Mouse (Mus musculus) embryonic facial prominence, embryonic 10.5 days (tissue): Measurements from ENCODE around the gene Mymk. TPM values are rescaled to one million over a fixed set of nuclear protein-coding genes. Genes with fewer than 3 reads are reported as not detected.

Experiments
- DNase-seq: peaks from one replicate; pipeline ENCODE4 v3.0.0-alpha.2; 2017; ENCODE audit warnings: low spot score
- H3K27ac ChIP-seq: fragments of 300-500 bp; sonication (generic); replicated peaks from 2 replicates; pipeline ENCODE4 v1.5.1; 2016; ENCODE audit warnings: mild to moderate bottlenecking
- H3K27me3 ChIP-seq: fragments of 300-500 bp; sonication (generic); replicated peaks from 2 replicates; pipeline ENCODE4 v1.6.1; 2016; ENCODE audit warnings: low read depth, mild to moderate bottlenecking; ENCODE audit not compliant: poor library complexity, severe bottlenecking
- H3K36me3 ChIP-seq: fragments of 300-500 bp; sonication (generic); replicated peaks from 2 replicates; pipeline ENCODE4 v1.6.1; 2016; ENCODE audit warnings: mild to moderate bottlenecking, moderate library complexity
- H3K4me1 ChIP-seq: fragments of 300-500 bp; sonication (generic); 2 replicates; pipeline ENCODE4 v1.6.1; 2016
- H3K4me3 ChIP-seq: fragments of 300-500 bp; sonication (generic); 2 replicates; pipeline ENCODE4 v1.5.1; 2016; ENCODE audit warnings: mild to moderate bottlenecking, moderate library complexity
- H3K9me3 ChIP-seq: fragments of 300-500 bp; sonication (generic); 2 replicates; pipeline ENCODE4 v1.6.1; 2016; ENCODE audit warnings: mild to moderate bottlenecking
- WGBS: fragments of 180-500 bp; shearing (Covaris S2); methylation state at CpG from one replicate; pipeline ENCODE4 v1.1.7; 2016; 5-methylcytosine and 5-hydroxymethylcytosine counted together
- polyA plus RNA-seq: library from polyadenylated mRNA; unstranded; fragments of >200 nt; fragmentation: Nextera tagmentation; extraction: Ambion mirVana; gene quantifications from 2 replicates; pipeline ENCODE4 v1.2.1, GENCODE M21; 2016

Gene Mymk
- polyA plus RNA-seq, 1 experiment from 2014 or later = 0.17 TPM

DNA sequence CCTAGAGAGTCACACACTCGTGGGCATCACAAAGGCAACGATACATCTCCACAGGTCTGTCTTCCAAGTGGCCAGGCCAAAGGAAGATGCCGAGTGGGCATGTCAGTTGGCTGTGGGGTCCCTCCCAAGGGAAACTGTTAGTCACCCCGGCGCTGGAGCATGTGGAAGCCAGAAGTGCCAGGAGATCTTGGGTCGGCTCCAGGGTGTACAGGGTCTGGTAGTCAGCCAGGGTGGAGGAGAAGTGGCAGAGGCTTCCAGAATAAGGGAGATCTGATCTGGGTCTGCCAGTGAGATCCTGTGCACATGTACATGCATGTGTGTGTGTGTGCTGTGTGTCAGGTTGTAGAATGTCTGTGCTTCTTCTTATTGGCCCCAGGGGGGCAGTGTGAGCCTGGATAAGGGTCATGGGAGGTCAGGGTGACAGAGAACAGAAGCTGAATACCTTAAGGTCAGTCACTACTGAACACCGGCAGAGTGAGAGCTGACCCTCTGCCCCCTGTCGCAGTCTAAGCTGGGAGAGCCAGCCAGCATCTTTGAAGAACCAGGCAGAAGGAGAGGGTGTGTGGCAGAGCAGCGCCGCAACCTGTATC, 5.8 kb upstream of the Mymk start:
- no peak for DNase-seq
- peaks cover 34% of the 10 kb centered on the region; the same call in 1 of the 2 replicates for H3K27me3 ChIP-seq
- no peaks in the 10 kb centered on the region for H3K36me3 ChIP-seq
- H3K4me3 ChIP-seq = no peak overlapping the region
- H3K9me3 ChIP-seq = no peaks in the 10 kb centered on the region
- peaks cover 44% of the 10 kb centered on the region for H3K4me1 ChIP-seq
- 64% methylated on average over 10 of the region's 10 CpGs for WGBS
- no peak overlapping the region for H3K27ac ChIP-seq

DNA sequence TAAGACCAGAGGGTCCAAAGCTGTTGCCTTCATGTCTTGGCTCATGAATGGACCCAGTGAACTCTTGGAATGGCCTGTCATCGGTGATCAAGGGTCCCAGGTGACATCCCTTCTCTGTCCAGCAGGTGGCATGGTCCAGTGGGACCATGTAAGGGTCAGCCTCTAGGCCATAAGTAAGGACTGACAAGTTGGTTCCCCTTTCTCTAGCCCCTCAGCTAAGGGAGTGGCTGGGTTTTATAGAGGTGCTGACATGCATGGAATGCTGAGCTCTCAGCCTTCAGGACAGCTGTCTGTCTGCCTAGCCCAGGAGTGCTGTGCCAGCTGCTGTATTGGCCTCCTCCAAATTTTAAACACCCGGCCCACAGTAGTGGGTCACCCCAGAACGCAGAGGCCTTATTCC, 3.5 kb upstream of the Mymk start:
- Histone ChIP-seq H3K9me3 (no peaks in the 10 kb centered on the region), H3K4me1 (peaks cover 44% of the 10 kb centered on the region), H3K27ac (no peak overlapping the region), H3K36me3 (no peaks in the 10 kb centered on the region), H3K4me3 (no peak overlapping the region), H3K27me3 (peaks cover 34% of the 10 kb centered on the region; the same call in 1 of the 2 replicates)
- DNase-seq = peak; percentile 44
- WGBS = 71% methylated on average over 3 of the region's 3 CpGs

DNA sequence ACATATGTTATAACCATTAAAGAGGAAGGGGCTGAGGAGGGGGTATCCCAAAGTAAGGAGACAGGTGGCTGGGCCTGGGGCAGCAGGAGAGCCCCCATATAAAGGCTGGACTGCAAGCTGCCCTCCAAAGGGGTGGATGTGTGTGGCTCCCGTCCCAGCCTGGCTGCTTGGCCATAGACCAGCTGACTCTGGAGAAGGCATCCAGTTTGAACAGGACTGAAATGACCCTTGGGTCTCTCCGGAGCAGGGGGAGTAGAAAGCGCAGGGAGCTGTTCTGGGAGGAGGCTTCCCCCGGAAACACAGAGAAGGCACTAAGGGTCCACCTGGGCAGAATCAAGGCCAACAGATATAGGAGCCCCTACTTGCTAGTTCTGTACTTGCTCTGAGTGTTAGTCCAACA, 2.8 kb upstream of the Mymk start:
- Histone ChIP-seq H3K9me3 (no peaks in the 10 kb centered on the region), H3K36me3 (no peaks in the 10 kb centered on the region), H3K27me3 (peaks cover 28% of the 10 kb centered on the region; the same call in 1 of the 2 replicates), H3K27ac (no peak overlapping the region), H3K4me1 (peaks cover 38% of the 10 kb centered on the region), H3K4me3 (no peak overlapping the region)
- 83% methylated on average over 4 of the region's 4 CpGs for WGBS
- no peak for DNase-seq

DNA sequence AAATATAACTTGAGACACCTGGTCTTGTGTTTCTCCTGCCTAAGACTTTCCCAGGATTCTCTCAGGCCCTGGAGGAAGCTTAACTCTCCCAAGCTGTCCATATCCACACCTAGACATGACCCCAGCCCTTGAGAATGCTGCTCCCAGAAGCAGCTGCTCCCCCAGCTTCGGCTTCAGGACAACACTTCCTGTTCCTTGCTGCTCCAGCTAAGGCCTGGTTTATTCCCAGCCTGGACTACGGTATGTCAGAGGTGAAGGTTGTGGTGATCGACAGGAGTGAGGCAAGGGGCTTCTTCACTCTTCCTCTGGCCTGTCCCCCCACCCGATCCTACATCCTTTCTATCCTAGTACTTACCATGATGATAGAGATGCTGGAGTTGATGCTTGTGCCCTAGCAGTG, 1.4 kb upstream of the Mymk start:
- WGBS = 76% methylated on average over 4 of the region's 4 CpGs
- Histone ChIP-seq H3K27me3 (peaks cover 21% of the 10 kb centered on the region; the same call in 1 of the 2 replicates), H3K4me1 (peaks cover 30% of the 10 kb centered on the region), H3K36me3 (no peaks in the 10 kb centered on the region), H3K4me3 (no peak overlapping the region), H3K27ac (0 out of 2 replicates have a peak overlapping the region, but pooled peaks have one; percentile 41), H3K9me3 (no peaks in the 10 kb centered on the region)
- DNase-seq = no peak

DNA sequence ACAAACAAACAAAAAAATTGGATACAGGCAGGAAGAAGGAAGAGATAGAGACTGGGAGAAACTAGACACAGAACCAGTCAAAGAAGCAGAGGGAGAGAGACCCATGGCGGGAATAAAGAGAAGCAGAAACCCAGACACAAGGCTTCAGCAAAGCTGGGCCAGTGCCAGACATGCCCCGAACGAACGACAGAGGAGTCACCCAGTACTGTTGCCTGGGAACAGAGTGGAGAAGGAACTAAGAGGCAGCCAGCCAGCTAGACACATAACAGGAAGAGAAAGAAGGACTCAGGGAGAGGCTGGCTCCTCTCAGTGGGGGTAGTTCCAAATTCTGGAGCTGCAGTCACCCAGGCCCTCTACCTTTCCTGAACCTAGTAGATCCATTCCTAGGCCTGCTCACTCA, 842 bp downstream of the Mymk start:
- H3K27me3 ChIP-seq = no peaks in the 10 kb centered on the region; the same call in 1 of the 2 replicates
- H3K36me3 ChIP-seq = no peaks in the 10 kb centered on the region
- H3K9me3 ChIP-seq = no peaks in the 10 kb centered on the region
- no peak overlapping the region; the same call in 1 of the 2 replicates for H3K27ac ChIP-seq
- H3K4me3 ChIP-seq = no peak overlapping the region
- DNase-seq = no peak
- peaks cover 22% of the 10 kb centered on the region for H3K4me1 ChIP-seq
- 76% methylated on average over 4 of the region's 4 CpGs for WGBS

DNA sequence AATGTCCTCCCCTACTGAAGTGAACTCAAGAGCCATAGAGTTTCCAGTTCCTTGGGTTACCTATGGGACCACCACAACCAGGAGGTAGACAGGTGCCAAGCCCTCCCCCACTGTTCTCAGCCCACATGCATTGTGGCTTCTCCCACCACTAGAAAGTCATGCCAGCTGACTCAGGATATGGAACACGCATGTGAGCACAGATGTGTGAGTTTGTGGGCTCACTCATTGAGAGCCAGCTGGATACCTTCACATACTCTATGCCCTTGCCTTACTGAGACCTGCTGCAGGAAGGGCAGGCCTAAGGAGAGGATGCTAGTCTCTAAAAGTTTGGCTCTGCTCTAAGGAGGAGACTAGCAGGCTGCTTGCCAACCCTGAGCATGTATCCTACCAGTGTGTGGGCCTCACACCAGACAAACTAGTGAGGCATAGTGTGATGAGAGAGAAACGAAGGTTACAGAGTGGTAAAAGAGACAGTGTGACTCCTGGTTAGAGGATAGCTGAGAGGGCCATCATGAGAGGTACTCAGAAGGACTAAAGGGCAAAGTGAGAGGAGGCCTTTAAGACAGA, 1.6 kb downstream of the Mymk start:
- Histone ChIP-seq H3K27me3 (no peaks in the 10 kb centered on the region; the same call in 1 of the 2 replicates), H3K36me3 (no peaks in the 10 kb centered on the region), H3K9me3 (no peaks in the 10 kb centered on the region), H3K4me1 (peaks cover 22% of the 10 kb centered on the region), H3K27ac (no peak overlapping the region), H3K4me3 (no peak overlapping the region)
- no peak for DNase-seq
- 82% methylated on average over 2 of the region's 2 CpGs for WGBS

DNA sequence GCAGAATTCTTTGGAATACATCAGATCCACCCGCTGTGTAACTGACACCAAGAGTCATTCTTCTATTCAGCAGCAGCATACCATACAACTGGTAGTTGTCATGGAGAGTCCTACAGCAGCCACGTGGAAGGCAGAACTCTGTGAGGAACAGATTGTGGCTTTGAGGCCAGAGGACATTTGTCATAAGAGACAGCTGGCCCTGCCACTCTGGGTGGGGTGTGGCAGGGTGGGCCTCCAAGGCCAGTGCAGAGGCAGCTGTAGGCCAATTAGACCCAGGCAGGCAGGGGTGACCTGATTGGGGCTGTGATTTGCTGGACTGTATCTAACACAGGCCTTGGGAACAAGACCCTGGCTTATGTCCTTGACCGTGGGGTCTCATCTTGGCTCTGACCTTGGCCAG, 2.3 kb downstream of the Mymk start:
- Histone ChIP-seq H3K9me3 (peaks cover 2% of the 10 kb centered on the region; the same call in 1 of the 2 replicates), H3K36me3 (no peaks in the 10 kb centered on the region), H3K4me3 (no peak overlapping the region), H3K27ac (no peak overlapping the region), H3K27me3 (no peaks in the 10 kb centered on the region; the same call in 1 of the 2 replicates), H3K4me1 (peaks cover 22% of the 10 kb centered on the region)
- no peak for DNase-seq
- WGBS = 69% methylated on average over 3 of the region's 3 CpGs

DNA sequence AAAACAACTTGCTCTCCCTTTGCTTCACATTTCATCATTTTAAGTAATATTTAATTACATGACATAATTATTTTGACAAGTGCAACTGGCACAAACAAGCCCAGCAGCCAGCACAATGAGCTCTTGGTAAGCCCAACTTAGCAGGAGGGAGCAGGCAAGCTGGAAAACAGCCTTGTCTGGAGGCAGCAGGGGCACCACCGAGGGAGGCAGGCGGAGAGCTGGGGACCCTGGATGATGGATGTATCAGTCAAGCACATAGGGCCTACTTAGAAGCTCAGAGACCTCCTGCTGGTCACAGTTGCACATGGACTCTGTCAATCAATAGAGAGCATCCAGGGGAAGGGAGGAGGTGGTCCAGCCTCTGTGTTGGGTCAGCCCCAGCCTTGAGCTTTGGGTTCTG, 4.0 kb downstream of the Mymk start:
- Histone ChIP-seq H3K36me3 (no peaks in the 10 kb centered on the region), H3K4me1 (peaks cover 13% of the 10 kb centered on the region), H3K4me3 (no peak overlapping the region), H3K27ac (no peak overlapping the region), H3K27me3 (no peaks in the 10 kb centered on the region; the same call in 1 of the 2 replicates), H3K9me3 (peaks cover 2% of the 10 kb centered on the region; the same call in 1 of the 2 replicates)
- DNase-seq = no peak
- 69% methylated on average over 2 of the region's 2 CpGs for WGBS

DNA sequence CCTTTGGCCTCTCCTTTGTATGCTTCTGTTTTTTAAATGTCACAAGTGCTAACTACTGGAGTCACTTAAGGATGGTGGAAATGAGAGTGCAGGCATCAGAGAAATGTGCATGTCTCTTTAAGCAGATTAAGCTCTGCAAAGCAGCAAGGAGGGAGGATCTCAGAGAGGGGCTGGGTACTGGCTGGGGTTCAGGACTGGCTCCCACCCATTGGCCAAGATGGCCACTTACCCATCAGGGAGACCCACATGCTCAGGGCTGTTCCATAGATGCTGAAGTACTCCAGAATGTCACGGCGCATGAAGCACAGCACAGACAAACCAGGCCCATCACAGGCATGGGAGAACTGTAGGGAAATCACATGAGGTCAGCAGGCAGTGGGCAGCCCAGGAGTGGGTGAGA, 4.9 kb downstream of the Mymk start:
- WGBS = 82% methylated on average over 2 of the region's 2 CpGs
- H3K9me3 ChIP-seq = peaks cover 2% of the 10 kb centered on the region; the same call in 1 of the 2 replicates
- no peak for DNase-seq
- no peak overlapping the region for H3K27ac ChIP-seq
- peaks cover 6% of the 10 kb centered on the region for H3K4me1 ChIP-seq
- no peaks in the 10 kb centered on the region; the same call in 1 of the 2 replicates for H3K27me3 ChIP-seq
- H3K36me3 ChIP-seq = no peaks in the 10 kb centered on the region
- H3K4me3 ChIP-seq = no peak overlapping the region

DNA sequence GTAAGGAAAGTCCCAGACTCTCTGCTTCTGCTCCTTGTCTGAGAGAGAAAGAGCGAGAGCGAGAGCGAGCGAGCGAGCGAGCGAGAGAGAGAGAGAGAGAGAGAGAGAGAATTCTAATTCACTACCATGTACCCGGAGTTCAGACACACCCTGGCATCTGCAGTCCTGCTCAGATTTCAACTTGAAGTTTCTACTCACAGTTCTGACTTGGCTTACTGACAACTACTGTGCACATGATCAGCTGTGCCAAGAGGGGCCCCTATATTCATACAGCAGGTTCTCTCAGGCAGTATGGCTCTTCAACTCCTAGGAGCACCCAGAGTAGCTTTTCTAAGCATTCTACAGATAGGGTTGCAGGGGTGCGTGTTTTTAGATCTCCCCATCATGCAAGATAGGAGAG, 12.8 kb downstream of the Mymk start:
- WGBS = 91% methylated on average over 9 of the region's 9 CpGs
- no peak overlapping the region for H3K4me3 ChIP-seq
- no peaks in the 10 kb centered on the region for H3K27me3 ChIP-seq
- no peak overlapping the region for H3K27ac ChIP-seq
- H3K36me3 ChIP-seq = no peaks in the 10 kb centered on the region
- peaks cover 7% of the 10 kb centered on the region for H3K4me1 ChIP-seq
- no peaks in the 10 kb centered on the region for H3K9me3 ChIP-seq
- DNase-seq = no peak

DNA sequence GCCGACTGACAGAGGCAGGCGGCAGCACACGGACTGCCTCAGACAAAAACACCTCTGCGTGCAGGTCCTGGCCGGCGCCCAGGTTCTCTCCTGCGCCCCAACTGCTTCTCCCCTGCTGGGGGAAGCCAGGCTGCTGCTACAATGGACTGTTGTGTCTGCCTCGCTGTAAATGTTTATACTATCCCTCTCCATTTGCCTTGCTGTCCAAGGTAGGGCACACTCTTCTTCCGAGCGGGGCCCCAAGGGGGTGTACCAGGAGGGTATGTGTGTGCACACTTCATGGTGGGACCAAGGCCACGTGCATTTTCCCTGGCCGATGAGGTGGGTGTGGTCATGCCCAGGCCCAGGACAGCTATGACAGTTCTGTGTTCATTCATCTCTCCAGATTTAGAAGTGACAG, 13.2 kb downstream of the Mymk start:
- Histone ChIP-seq H3K27ac (no peak overlapping the region), H3K4me3 (no peak overlapping the region), H3K36me3 (no peaks in the 10 kb centered on the region), H3K27me3 (no peaks in the 10 kb centered on the region), H3K4me1 (peaks cover 7% of the 10 kb centered on the region), H3K9me3 (no peaks in the 10 kb centered on the region)
- WGBS = 55% methylated on average over 12 of the region's 12 CpGs
- DNase-seq = no peak

DNA sequence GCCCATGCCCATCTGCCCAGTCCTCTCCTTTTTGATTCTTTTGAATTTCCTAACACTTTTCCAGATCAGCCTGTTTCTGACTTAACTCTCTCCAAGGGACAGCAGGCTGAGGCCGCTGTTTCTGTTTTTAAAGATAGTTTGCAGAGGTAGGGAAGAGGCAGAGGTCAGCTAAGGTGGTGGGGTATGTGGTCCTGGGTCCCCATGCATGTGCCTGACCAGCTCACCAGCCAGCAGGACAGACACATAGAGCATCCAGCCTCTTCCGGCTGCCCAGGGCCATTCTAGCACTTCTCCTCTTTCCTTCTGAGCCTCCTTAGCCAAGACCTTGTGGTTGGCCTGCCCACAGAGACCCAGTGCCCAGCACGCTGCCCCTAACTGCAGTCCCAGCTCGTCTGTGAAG, 13.7 kb downstream of the Mymk start:
- Histone ChIP-seq H3K9me3 (no peaks in the 10 kb centered on the region), H3K27me3 (no peaks in the 10 kb centered on the region), H3K36me3 (no peaks in the 10 kb centered on the region), H3K4me3 (no peak overlapping the region), H3K4me1 (peaks cover 7% of the 10 kb centered on the region), H3K27ac (no peak overlapping the region)
- DNase-seq = no peak
- WGBS = 62% methylated on average over 4 of the region's 4 CpGs

DNA sequence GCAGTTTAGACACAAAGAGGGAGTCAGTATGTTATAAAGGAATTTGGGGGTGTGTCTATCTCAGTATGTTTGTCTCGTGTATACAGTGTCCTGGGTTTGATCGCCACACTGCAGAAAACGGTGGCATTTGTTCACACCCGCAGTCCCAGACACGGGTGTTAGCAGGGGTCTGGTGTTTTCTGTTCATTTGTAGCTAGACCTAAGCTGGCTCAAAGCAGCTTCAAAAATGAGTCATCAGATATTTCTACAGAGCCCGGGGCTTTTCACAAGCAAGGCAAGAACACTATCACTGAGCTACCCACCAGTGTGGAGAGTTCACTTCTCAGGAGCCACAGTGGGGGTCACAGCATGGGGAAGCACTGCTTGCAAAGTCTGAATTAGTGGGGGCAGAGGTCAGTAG, 22.6 kb downstream of the Mymk start:
- H3K27ac ChIP-seq = no peak overlapping the region
- 0 out of 2 replicates have a peak, but pooled peaks cover 8% of the 10 kb centered on the region for H3K27me3 ChIP-seq
- no peaks in the 10 kb centered on the region for H3K36me3 ChIP-seq
- no peaks in the 10 kb centered on the region for H3K9me3 ChIP-seq
- WGBS = 56% methylated on average over 6 of the region's 6 CpGs
- no peak overlapping the region for H3K4me3 ChIP-seq
- H3K4me1 ChIP-seq = peaks cover 5% of the 10 kb centered on the region
- no peak for DNase-seq
